Mouse (Mus musculus): Measurements from ENCODE around the gene Kmt2b. TPM values are rescaled to one million over a fixed set of nuclear protein-coding genes. Genes with fewer than 3 reads are reported as not detected.
A peak's percentile ranks its signal among the peaks of the same experiment; 100 is the strongest.

The Kmt2b gene
- polyA plus RNA-seq, 1 experiment: 38.1 TPM

DNA sequence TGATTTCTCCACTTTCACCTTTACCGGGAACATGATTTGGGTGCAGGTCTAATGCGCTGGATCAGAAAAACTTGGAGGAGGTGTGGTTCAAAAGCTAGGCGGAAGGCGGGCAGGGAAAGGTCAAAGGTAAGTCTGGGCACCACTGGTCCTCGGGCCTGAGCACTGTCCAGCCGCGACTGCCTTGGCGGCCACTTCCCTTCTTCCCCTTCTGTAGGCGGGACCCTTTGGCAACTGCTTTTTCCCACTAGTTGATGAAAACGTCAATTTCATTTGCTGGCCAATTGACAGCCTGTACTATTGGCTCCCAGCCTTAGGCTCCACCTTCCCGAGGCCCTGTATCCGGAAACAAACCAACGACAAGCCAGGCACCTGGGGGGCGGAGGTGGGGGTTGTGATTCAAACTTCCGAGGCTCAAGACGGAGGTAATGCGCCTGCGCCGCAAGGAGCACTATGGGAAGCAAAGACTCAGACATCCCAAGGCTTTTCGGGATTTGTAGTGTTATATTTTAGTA is 29.0 kb downstream of the Kmt2b start, which contains the start of gene Lin37:
Gene Lin37 (minus strand): TSS at position 396 of the 512 bp plus-strand sequence.
- TF ChIP-seq POLR2A (IDR thresholded peaks at IDR 0.05; ENCODE audit: low read depth, low read length) (peak; percentile 66; the same call in 1 of the 2 replicates), CTCF (IDR thresholded peaks at IDR 0.05; ENCODE audit: extremely low read depth, insufficient read length, insufficient replicate concordance, low read depth, low read length) (no peak)
- under 1% methylated on average over 20 of the region's 20 CpGs for WGBS
- peak within 1 kb of the TSS; percentile 73 for H3K27ac ChIP-seq (ENCODE audit: insufficient read depth, low read depth, low read length)
- H3K4me3 ChIP-seq (ENCODE audit: low read depth, low read length): peak within 1 kb of the TSS; percentile 69
- H3K36me3 ChIP-seq (ENCODE audit: control insufficient read depth, insufficient read depth, low read length): peaks cover 23% of the 10 kb centered on the region
- peaks cover 9% of the 10 kb centered on the region; the same call in 1 of the 2 replicates for H3K4me1 ChIP-seq (ENCODE audit: control insufficient read depth, insufficient read depth, insufficient read length, low read length)
- H3K27me3 ChIP-seq (ENCODE audit: control insufficient read depth, insufficient read depth, low read length): no peaks in the 10 kb centered on the region

DNA sequence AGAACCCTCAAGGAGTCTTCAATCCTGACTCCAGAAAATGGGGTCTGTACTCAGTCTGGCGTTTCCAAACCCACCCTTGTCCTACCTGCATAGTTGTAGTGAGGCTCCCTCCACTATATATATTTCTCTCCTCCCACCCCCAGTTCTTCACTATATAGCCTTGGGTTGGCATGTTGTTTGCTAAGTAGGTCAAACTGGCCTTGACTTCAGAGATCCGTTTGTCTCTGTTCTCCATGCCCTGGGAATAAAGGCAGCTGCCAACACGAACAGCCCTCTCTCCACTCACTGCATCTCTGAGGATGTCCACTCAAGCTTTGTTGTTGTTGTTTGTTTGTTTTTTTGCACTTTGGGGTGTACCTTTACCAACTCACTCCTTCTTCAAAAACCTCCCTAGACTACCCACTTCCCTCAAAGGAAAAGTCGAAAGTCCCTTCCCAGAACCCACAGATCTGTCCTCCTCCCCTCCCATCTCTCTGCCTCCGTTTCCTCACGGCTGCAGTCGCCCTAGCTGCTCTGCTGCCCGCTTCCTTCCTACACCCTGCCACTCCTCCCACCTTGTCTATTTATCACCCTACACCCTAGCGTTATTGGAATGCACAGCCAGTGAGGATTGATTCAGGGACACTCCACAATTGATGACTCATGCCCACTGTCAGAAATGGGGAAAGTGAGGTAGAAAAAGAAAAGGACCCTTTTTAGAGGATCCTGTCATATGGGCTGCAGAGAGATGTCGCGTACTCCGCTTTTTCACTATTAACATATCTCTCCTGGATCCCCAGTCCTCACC is 29.7 kb downstream of the Kmt2b start:
- 5% methylated on average over 12 of the region's 12 CpGs for WGBS
- Histone ChIP-seq H3K27me3 (ENCODE audit: control insufficient read depth, insufficient read depth, low read length) (no peaks in the 10 kb centered on the region), H3K27ac (ENCODE audit: insufficient read depth, low read depth, low read length) (peak overlapping the region; percentile 73), H3K4me1 (ENCODE audit: control insufficient read depth, insufficient read depth, insufficient read length, low read length) (peaks cover 7% of the 10 kb centered on the region; the same call in 1 of the 2 replicates), H3K36me3 (ENCODE audit: control insufficient read depth, insufficient read depth, low read length) (peaks cover 23% of the 10 kb centered on the region), H3K4me3 (ENCODE audit: low read depth, low read length) (peak overlapping the region; percentile 69)
- TF ChIP-seq CTCF (IDR thresholded peaks at IDR 0.05; ENCODE audit: extremely low read depth, insufficient read length, insufficient replicate concordance, low read depth, low read length) (no peak), POLR2A (IDR thresholded peaks at IDR 0.05; ENCODE audit: low read depth, low read length) (no peak)

DNA sequence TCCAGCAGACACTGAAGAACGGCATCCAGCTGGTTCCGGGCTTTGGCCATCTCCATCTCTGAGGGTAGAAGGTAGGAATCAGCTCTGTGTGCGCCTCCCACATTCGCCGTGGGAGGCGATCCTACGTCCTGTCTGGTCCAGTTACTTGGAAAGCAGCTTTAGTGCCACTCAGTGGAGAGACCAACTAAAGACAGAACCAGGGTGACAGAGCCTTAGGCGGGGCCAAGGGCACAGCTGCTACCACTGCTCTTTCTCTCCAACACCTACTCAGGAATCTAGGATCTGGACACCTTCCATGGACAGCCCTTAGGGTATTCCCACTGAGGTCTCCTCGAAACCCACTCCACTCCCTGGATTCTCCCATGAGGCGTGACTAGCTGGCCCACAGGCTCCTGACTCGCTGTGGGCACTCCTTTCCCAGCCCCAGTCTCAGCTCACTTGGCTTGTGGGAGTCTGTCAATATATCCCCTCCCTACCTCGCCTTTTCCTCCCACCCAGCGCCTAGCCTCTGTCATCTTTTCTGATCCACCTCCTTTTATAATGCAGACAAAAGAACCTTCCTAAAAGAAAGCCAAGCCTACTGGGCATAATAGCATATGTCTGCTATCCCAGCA is 30.5 kb downstream of the Kmt2b start:
- 82% methylated on average over 13 of the region's 13 CpGs for WGBS
- Histone ChIP-seq H3K4me1 (ENCODE audit: control insufficient read depth, insufficient read depth, insufficient read length, low read length) (peaks cover 9% of the 10 kb centered on the region), H3K36me3 (ENCODE audit: control insufficient read depth, insufficient read depth, low read length) (peaks cover 23% of the 10 kb centered on the region), H3K27me3 (ENCODE audit: control insufficient read depth, insufficient read depth, low read length) (no peaks in the 10 kb centered on the region), H3K4me3 (ENCODE audit: low read depth, low read length) (no peak overlapping the region), H3K27ac (ENCODE audit: insufficient read depth, low read depth, low read length) (no peak overlapping the region)
- no peak for TF ChIP-seq CTCF (IDR thresholded peaks at IDR 0.05; ENCODE audit: extremely low read depth, insufficient read length, insufficient replicate concordance, low read depth, low read length)
- TF ChIP-seq POLR2A (IDR thresholded peaks at IDR 0.05; ENCODE audit: low read depth, low read length): no peak

DNA sequence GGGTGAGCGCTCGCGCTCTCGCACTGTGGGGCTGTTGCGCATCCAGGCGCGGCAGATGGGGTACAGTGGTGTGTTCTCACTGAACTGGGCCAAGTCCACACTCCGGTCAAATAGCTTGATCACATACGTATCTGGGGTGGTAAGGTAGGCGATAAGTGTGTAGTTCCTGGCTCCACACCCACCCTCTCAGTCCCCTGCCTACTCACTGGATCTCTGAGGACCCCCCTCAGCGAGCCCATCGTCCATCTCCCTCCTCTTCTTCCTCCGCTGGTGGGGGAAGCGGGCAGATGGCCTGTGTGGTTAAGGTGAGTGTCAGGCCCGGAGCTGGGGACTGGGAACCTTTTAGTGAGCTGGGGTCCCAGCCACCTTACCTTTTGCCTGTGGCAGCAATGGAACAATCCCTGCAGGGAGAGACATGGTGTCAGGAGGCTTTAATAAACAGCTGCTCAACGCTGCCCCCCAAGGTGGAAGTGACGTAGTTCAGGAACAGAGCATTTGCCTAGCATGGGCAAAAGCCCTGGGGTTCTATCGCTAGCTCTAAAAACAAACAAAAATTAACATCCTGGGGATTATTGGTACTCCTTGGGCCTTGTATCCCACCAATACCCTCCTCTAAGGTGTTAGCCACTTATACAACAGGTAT is 31.5 kb downstream of the Kmt2b start:
- no peak overlapping the region for H3K4me3 ChIP-seq (ENCODE audit: low read depth, low read length)
- no peak for TF ChIP-seq POLR2A (IDR thresholded peaks at IDR 0.05; ENCODE audit: low read depth, low read length)
- TF ChIP-seq CTCF (IDR thresholded peaks at IDR 0.05; ENCODE audit: extremely low read depth, insufficient read length, insufficient replicate concordance, low read depth, low read length): no peak
- peaks cover 9% of the 10 kb centered on the region for H3K4me1 ChIP-seq (ENCODE audit: control insufficient read depth, insufficient read depth, insufficient read length, low read length)
- H3K27ac ChIP-seq (ENCODE audit: insufficient read depth, low read depth, low read length): no peak overlapping the region
- 93% methylated on average over 18 of the region's 18 CpGs for WGBS
- peaks cover 23% of the 10 kb centered on the region for H3K36me3 ChIP-seq (ENCODE audit: control insufficient read depth, insufficient read depth, low read length)
- H3K27me3 ChIP-seq (ENCODE audit: control insufficient read depth, insufficient read depth, low read length): no peaks in the 10 kb centered on the region

DNA sequence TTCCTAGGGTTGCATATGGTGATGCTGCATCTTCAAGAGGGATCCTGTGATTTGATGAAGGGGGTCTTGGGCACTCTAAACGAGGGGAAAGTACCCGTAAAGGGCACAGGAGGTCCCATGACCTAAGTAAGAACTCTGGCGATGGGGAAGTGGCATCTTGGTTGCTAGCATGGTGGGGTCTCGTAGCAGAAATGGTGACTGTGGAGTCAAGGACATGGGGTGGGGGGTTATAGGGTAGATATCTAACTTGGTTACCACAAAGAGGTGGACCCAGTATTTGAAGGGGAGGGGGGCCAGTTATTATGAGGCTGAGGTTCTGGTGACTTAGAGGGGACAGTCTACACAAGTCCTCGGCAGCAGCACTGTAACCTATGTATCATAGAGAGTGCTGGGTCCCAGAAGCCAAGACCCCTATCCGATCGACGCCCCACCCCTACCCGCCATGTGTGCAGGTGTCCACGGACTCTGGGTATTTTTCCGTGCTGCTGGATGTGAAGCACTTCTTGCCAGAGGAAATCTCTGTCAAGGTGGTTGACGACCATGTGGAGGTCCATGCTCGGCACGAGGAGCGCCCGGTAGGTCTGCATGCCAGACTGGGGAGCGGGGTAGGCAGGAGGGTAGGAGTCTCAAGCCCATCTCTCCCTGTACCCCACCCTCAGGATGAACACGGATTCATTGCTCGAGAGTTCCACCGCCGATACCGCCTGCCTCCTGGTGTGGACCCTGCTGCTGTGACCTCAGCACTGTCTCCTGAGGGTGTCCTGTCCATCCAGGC is 34.5 kb downstream of the Kmt2b start:
- Histone ChIP-seq H3K36me3 (ENCODE audit: control insufficient read depth, insufficient read depth, low read length) (peaks cover 23% of the 10 kb centered on the region), H3K27me3 (ENCODE audit: control insufficient read depth, insufficient read depth, low read length) (no peaks in the 10 kb centered on the region), H3K4me3 (ENCODE audit: low read depth, low read length) (no peak overlapping the region), H3K27ac (ENCODE audit: insufficient read depth, low read depth, low read length) (no peak overlapping the region), H3K4me1 (ENCODE audit: control insufficient read depth, insufficient read depth, insufficient read length, low read length) (peaks cover 9% of the 10 kb centered on the region)
- 81% methylated on average over 22 of the region's 22 CpGs for WGBS
- TF ChIP-seq CTCF (IDR thresholded peaks at IDR 0.05; ENCODE audit: extremely low read depth, insufficient read length, insufficient replicate concordance, low read depth, low read length): no peak
- TF ChIP-seq POLR2A (IDR thresholded peaks at IDR 0.05; ENCODE audit: low read depth, low read length): no peak

DNA sequence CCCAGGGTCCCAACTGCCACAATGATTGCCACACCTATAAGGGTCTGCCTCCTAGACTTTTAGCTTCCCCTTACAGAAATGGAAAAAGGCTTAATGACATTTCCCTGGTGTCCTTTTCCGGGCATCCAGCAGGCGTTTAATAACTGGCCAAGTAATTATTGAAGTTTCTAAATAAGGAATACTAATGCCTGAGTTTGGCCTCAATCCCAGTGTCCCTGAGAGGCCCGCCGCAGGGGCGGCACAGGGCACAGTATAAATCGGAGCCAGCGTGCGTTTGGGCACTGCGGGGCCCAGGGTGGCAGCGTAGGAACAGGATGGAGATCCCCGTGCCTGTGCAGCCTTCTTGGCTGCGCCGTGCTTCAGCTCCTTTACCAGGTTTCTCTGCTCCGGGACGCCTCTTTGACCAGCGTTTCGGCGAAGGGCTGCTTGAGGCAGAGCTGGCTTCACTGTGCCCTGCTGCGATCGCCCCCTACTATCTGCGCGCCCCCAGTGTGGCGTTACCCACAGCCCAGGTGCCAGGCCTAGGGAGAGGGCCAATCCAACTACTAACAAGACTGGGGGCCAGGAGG is 35.4 kb downstream of the Kmt2b start:
- WGBS: under 1% methylated on average over 23 of the region's 23 CpGs
- Histone ChIP-seq H3K27me3 (ENCODE audit: control insufficient read depth, insufficient read depth, low read length) (no peaks in the 10 kb centered on the region), H3K27ac (ENCODE audit: insufficient read depth, low read depth, low read length) (peak overlapping the region; percentile 70), H3K36me3 (ENCODE audit: control insufficient read depth, insufficient read depth, low read length) (peaks cover 23% of the 10 kb centered on the region), H3K4me3 (ENCODE audit: low read depth, low read length) (peak overlapping the region; percentile 59), H3K4me1 (ENCODE audit: control insufficient read depth, insufficient read depth, insufficient read length, low read length) (peaks cover 4% of the 10 kb centered on the region)
- TF ChIP-seq CTCF (IDR thresholded peaks at IDR 0.05; ENCODE audit: extremely low read depth, insufficient read length, insufficient replicate concordance, low read depth, low read length) (no peak), POLR2A (IDR thresholded peaks at IDR 0.05; ENCODE audit: low read depth, low read length) (no peak)

Measured in small intestine, adult 2 months (tissue).